Mouse (Mus musculus) kidney, adult 18-20 months (tissue): ENCODE results near the gene Sbf2.
A peak's percentile ranks its signal among the peaks of the same experiment; 100 is the strongest.
"Not testable (repeated sequence)": the region's sequence is repeated elsewhere in the genome, so short reads cannot be mapped to it uniquely, and the experiment has no call there.

Source experiments
- DNase-seq: peaks from one replicate; pipeline ENCODE4 v3.0.0; 2021

Gene Sbf2

DNA sequence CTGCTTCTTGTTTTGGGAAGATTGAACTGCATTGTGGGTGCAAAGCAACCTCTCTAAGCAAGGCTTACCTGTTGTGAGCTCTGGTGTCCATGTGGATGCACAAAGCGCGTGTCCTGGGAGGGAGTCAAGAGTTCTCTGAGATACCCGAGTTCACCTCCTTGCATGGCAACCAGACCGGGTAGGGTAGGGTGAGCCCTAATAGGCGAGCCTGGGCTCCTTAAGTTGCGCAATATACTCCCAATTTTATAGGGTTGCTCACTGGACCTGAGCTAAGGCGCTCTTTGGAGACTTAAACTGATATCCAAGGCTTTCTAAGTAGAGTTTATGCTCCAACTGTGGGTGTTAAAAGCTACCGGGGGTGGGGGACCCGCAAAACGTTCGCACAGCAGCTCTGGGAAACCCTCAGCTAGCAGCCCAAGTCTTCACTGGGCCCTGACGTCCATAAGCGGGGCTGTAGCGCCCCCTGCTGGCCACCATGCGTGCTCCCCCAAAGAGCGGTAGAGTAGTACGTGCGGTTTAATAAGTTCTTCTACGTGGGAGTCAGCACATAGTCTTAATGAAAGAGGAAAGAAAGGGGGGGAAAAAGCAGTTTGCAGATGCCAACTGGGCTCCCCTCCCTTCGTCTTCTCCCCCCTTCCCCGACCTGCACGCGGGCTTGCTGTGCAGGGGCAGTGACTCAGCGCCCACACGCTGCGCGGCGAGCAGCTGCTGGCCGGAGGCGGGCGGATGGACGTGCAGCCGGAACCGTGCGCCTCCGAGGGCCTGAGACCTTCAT, 15.4 kb upstream of the Sbf2 start:
- DNase-seq = peak; percentile 90

DNA sequence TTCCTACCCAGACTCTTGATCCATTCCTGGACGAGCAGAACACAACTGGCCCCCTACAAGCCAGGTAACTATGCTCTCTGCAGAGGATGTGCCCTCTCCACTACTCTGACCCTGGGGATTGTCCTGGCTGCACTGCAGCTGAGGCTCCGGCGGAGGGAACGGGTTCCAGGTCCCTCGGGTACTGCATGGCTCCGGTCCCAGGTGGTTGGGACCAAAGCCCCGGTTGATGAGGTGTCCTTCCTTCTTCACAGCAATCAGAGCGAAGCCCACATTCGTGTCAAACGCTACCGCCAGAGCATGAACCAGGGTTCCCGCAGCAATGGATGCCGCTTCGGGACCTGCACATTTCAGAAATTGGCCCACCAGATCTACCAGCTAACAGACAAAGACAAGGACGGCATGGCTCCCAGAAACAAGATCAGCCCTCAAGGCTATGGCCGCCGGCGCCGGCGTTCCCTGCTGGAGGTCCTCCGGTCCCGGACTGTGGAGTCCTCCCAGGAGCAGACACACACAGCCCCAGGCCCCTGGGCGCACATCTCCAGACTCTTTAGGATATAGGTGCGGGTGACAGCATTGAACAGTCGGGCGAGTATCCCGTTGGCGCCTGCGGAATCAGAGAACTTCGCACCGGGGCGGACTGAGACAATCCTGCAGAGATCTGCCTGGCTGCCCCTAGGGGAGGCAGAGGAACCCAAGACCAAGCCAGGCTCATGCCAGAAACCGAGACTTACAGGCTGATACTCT, 14.1 kb upstream of the Sbf2 start:
- peak; percentile 67 for DNase-seq

DNA sequence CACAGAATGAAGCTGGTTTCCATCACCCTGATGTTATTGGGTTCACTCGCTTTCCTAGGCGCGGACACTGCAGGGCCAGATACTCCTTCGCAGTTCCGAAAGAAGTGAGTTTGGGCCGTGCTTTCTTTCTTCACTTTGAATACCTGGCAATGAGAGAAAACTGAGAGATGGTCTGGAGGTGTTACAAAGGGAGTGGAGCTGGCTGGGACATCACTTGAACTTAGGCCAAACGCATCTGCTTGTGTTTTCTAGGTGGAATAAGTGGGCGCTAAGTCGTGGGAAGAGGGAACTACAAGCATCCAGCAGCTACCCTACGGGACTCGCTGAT, 13.5 kb upstream of the Sbf2 start:
- DNase-seq = no peak

DNA sequence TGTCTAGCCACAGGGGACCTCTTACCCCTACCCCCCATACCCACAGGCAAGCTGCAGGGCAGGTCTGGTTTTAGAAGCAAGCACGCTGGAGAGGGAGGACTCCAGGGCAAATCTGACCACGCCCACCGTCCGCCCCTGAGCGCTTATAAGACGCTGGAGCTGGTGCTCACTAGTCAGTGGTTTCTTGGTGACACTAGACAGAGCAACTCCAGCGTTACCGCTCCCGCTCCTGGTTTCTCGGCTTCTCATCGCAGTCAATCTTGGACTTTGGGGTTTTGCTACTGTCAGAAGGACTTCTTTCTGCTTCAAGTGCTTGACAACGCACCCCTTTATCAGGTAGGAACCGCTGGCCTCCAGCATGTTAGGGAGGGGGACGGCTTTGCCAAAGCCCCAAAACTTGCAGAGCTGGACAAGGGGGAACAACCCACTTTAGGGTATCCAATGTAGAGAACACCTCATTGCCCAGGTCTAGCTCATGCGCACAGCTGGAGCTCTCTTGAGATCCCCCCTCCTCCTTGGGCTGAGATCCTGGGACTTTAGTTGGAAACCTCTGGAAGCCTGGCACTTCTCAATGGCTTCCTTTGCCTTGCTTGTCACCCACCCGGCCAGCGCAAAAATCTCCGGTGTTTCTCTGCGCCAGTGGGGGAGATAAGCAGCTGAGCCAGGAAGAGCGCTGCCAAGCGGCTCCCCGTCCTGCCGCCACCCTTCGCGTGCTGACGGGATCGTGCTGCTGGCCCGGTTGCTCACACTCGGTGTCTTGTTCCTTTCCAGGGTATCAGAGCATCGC, 13.0 kb upstream of the Sbf2 start, which contains the start of gene Adm:
Gene Adm (plus strand): TSS at position 176 of the 787 bp plus-strand sequence.
- DNase-seq = peak; percentile 92

DNA sequence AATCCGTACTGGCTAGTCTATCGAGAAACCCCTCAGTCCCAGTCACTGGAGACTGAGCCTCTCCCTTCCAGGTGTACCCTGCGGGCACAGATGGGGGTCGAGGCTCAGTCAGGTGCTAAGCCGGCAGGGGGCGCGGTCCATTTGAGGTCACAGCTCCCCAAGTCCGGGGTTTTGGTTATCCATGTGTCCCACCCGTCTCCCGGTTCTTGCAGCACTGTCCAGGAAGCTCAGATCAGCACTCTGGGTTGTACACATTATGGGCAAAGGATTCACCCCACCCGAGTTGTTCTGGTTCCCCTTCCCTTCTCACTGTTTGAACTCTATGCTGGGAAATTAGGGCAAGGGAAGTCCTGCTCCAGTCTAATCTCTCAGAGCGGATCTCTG, 12.4 kb upstream of the Sbf2 start:
- no peak for DNase-seq

DNA sequence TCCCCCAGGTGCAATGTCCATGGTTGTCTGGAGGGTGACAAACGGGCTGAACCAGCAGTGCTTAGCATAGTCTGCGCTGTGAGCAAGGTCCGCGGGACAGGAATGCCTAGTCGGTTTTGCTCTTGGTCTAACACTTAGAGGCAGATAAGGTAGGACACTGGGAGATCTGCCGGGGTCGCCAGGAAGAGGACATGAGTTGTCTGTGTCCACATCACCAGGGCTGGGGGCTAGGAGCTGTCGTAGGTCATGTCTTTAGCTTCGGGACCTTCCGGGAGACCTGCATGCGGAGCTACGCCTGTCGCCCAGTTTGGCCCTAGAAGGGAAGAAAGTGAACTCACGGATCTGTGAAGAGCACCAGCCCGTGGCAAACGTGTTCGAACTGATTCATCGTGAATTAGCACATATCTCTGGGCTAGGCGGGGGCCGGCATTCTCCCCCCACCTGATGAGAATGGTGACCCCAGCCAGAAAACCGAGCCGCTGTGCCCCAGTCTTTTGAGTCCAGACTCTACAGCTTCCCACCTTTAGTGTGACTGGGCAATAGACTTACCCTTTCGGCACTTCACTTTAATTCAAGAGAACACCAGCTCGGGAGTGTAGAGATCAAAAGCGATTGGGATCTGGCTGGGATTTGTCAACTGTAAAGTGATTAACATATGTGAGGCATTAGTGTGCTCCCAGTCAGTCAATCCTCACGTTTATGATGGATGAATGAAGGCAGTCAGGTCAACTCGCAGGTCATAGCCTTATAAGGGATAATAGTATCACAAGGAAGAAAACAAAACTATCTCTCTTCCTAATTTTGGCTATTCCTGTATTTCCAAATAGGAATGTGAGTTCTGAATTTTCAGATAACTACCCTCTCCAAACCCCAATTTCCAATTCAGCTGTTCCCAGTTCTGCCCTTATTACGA, 11.7 kb upstream of the Sbf2 start:
- DNase-seq = peak; percentile 71

DNA sequence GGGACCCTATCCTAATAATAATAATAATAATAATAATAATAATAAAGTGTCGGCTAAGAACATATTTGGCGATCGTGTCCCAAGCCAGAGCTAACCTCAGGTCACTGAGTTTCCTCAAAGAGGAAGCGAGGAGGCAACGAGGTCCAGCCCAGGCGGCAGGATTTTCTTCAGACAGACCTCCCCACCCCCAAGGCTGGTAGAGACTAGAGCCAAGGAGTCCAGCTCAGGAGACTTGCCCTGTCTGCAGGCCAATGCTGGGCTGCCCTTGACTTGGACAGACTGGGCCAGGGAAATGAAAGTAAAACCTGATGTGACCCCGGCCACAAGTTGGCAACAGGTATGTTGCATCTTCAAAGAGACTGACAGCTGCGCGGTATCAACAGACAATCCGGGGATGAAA, 10.8 kb upstream of the Sbf2 start:
- DNase-seq = no peak

DNA sequence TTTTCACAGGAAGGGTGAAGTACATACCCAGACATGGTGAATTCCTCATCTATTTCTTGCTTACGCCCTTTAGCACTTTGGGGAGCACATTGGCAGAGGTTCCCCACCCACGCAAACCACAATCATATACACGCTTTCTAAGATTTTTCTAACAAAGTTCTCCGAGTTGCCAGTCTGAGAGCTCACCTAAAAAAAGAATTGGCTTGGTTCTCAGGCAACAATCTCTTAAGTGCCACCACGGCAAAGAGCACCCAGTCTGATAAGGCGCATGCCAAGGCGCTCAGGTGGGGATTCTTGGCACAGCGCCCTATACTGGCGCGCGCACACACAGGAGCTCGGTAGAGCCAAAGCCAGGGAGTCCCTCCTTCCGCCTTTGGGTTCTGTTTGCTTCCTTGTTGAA, 10.2 kb upstream of the Sbf2 start:
- DNase-seq = no peak

DNA sequence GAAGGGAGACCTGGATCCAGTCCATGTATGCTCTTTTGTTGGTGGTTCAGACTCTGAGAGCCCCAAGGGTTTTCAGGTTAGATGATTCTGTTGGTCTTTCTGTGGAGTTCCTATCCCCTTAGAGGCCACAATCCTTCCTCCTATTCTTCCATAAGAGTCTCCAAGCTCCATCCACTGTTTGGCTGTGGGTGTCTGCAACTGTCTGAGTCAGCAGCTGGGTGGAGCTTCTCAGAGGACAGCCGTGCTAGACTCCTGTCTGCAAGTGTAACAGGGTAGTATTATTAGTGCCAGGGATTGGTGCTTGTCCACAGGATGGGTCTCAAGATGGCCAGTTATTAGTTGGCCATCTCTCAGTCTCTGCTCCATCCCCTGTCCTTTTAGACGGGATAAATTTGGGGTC, 9.3 kb upstream of the Sbf2 start:
- no peak for DNase-seq

DNA sequence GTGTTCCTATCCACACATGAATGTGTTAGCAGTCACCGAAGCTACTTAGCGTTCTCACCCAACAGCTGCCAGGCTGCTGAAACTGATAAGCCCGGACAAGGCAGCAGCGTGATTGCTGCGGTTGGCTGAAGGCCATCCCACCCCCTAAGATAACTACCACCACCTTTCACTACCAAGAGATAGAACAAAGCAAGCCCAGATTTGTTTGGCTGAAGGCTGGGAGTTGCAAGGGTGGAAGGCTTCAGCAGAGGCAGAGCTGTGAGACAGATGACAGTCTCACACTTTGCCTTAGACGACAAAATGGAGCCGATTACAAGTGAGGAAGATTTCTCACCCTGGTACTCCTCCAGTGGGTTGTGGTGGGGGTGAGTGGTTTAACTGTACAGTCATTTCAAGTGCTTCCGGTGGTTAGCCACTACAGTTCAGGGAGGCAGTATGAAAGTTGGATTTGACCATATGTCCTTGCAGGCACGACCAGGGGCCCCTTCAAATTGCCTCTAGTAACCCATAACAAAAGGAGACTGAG, 4.4 kb upstream of the Sbf2 start:
- DNase-seq = no peak

DNA sequence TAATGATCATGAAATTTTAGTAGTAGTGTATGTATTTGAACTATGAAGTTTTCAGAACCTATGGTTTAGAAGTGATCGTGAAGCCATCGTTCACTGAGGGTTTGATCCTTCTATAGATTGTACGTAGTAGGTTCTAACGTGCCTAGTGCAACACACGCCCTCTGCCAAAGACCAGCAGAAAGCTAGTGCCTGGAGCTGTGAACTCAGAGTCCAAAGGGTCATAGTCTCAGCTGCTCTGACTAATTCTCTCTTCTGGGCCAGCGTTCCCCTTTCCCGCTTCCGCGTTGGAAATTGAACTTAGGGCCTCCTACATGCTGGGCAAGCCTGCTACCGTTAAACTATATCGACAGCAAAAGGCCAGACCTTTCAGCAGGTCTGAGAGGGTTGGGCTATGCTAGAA, 1.1 kb upstream of the Sbf2 start:
- peak; percentile 70 for DNase-seq

DNA sequence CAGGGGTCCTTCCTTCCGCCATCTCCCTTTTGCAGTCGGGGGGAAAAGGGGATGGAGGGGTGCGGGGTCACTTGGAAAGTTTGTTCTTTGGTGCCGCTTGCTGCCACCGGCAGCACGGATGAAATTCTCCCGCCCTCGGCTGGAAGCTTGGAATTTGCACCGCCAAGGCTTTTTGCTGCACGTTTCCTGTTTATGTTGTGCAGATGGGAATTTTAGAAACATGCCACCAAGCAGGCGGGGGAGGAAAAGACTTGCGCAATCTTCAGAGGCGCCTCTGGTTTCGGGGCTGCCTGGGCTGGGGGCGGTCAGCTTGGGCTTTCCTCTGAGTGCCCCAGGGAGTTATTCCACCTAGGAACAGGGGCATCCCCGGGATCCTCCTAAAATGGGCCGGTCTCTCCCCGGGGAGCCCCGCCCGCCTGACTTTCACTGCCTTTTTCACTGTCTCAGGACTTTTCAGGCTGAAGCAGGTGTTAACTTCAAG, 469 bp upstream of the Sbf2 start:
- peak; percentile 82 for DNase-seq

DNA sequence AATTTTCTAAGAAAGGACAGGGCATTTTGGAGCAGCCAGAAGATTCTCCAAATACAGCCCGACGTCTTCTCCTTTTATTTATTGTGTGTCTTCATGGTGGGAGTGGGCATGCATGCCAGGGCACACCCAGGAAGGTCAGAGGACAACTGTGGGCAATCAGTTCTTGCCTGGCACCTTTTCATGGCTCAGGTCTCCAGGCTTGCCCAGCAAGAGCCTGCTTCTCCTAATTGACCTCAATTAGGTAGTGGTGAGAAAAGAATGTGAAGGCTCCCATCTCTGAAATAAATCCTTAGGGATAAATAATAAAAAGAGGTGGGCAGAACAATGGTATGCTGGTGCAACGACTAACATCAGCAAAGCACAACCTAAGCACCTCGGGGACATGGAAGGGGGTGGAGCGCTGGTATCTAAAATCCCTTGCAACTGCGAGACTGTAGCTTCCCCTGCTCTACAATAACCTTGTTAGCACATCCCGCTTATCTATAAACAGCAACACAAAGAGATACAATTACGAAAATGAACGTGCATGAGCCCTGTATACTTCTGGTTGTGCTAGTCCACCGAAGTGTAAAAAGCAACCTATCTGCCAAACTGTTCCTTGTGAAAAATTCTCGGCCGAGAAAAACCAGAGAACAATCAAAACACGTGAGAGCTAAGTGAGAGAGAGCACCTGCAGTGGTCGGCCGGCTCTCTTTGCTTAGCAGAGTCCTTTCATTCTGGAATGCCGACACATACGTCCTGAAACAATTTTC, 1.2 kb downstream of the Sbf2 start:
- DNase-seq = no peak

DNA sequence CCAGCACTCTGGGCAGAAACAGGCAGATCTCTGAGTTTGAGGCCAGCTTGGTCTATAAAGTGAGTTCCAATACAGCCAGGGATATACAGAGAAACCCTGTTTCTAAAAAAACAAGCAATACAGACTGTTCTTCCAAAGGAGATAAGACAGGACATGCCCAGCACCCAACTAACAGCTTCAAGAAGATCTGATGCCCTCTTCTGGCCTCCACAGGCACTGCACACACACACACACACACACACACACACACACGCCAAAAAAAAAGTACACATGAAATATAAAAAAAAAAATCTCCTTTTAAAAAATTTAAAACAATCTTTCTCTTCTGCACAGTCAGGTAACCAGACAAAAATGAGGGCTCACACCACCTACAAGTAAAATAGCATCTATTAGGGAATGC, 7.8 kb downstream of the Sbf2 start:
- DNase-seq = no peak

DNA sequence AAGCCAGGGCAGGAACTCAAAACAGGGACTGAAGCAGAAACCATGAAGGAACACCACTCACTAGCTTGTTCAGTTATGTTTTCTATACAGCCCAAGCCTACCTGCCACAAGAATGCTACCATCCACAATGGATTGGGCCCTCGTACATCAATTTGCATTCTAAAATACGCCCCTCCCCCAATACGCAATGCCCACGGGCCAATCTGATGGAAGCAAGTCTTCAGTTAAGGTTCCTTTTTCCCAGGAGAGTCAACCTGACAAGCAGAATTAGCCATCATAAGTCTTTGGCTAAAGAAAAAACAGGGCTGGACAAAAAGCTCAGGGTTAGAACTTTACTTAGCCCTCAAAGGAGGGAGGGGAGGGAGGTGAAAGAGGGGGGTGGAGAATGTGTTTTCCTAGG, 9.2 kb downstream of the Sbf2 start:
- DNase-seq = no peak

DNA sequence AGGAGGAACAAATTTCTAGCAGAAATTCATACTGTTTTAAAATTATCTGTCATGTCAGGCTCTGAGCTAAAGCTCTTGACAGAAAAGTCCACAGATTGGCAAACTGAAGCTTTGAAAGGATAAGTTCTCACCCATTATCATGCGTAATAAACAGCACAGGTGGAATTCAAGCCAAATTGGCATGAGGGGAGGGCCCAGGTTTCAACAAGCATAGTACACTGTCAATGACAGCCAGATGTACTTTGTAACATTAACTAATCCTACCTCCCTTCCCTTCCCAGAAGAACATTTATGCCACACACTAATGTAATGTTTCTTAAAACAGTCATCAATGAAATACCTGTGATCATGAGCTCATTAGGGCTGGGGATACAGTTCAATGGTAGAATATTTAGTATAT, 17.6 kb downstream of the Sbf2 start:
- no peak for DNase-seq

DNA sequence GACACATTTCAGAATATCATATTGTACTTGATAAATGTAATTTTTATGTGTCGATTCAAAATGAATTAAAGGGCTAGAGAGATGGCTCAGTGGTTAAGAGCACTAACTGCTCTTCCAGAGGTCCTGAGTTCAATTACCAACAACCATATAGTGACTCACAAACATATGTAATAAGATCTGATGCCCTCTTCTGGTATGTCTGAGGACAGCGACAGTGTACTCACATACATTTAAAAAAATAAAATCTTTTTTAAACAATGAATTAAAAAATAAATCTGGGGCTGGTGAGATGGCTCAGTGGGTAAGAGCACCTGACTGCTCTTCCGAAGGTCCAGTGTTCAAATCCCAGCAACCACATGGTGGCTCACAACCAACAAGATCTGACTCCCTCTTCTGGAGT, 20.7 kb downstream of the Sbf2 start:
- DNase-seq = not testable (repeated sequence)

DNA sequence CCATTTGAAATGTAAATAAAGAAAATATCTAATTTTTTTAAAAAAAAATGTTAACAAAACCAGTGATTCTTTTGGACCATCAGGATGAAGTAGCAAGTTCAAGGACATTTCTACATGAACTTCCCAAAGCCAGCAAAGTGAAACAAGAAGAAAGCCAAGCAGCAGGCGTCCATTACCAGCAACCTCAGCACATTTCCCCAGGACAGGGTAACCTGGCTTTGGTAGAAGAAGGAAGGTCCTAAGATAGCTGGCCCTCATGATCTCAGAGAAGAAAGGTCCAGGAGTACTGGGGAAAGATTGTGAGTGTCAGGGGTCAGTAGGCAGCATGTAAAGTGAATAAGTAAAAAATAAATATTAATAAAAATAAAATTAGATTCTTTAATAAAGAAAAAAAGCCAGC, 27.0 kb downstream of the Sbf2 start:
- DNase-seq = no peak

DNA sequence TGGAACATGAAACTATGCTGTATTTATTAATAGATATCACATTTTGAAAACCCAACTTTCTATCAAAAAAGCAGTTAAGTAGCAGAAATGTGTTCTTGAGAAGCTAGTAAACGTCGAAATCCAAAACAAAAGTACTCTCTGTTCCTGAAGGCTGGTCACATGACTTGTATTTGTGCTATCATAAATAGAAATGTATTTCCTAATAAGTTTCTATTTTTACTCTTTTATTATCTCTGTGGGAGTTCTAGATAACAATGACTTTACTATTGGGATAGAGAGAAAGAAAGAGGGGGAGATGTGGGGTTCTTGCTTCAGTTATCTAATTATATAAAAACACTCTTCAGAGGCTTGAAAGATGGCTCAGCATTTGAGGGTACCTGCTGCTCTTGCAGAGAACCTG, 29.5 kb downstream of the Sbf2 start:
- no peak for DNase-seq

DNA sequence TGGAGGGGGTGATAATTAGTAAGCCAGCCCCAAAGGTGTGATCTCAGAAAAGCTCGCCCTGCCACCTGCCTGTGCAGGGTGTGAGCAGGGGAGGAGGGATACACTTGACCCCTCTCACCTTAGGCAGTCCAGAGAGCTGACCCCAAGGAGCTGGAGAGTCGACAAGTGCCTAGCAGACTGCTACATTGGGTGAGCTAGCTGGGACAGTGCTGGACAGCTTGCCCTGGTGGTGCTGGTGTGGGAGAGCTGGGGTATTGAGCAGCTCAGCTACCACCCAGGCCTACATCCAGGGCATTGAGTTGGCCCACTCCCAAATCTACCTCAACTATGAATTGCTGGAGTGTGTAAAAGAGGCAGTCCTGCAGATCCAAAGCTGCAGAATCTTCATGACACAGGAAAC, 30.6 kb downstream of the Sbf2 start:
- DNase-seq = no peak

DNA sequence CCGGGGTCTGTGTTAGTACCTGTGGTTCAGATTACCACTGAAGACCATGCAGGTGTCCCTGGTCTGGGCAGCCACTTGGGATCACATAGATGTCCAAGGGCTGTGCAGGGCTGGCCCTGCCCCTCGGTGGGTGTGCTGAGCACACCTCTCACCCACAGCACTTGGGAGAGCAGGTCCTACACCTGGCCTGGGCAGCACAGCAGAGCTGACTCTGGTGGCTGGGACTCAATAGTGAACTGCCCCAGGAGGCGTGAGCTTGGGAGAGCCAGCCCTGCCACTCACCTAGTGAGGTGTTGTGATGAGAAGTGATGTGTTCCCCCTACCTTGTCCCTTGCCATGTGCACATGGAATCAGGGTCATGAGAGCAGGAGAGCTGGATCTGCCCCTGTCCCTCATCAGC, 31.0 kb downstream of the Sbf2 start:
- DNase-seq = no peak
